Mouse (Mus musculus) gastrocnemius, adult 2 months (tissue): ENCODE results near the gene Lmod3. TPM values are rescaled to one million over a fixed set of nuclear protein-coding genes. Genes with fewer than 3 reads are reported as not detected.

Experiments used
- DNase-seq: peaks from one replicate; pipeline ENCODE4 v3.0.0; 2022
- H3K27ac ChIP-seq: fragments of 200-600 bp; 2 replicates; pipeline ENCODE4 v1.8.1; 2022; ENCODE audit warnings: mild to moderate bottlenecking
- H3K4me3 ChIP-seq: fragments of 200-600 bp; 2 replicates; pipeline ENCODE4 v1.8.1; 2022; ENCODE audit warnings: mild to moderate bottlenecking, moderate library complexity
- CTCF ChIP-seq: fragments of 200-600 bp; IDR thresholded peaks from 2 replicates; pipeline ENCODE4 v1.8.1; 2022; ENCODE audit warnings: antibody characterized with exemption, mild to moderate bottlenecking, moderate library complexity
- intact Hi-C: fragments of 180-260 bp; cut with DNase I; formaldehyde crosslinking; loops from one replicate; pipeline ENCODE4 v1.15.1; 2025
- long read RNA-seq, 2 experiments: library from polyadenylated mRNA; stranded (forward); transcript quantifications; one replicate each; pipeline ENCODE4 v2.0.0; 2021
- total RNA-seq, 2 experiments: library from RNA; stranded (reverse); gene quantifications; 2 replicates each; pipeline ENCODE4 v1.2.3; 2021

The Lmod3 gene
- 100 to 1,000 TPM in 1 of 2 experiments, 10 to 100 TPM in 1; 95.4 to 186 TPM for total RNA-seq
- long read RNA-seq, experiment 1, transcript Lmod3-201 (3 exons, 2,215 nt): major isoform, 151 of 209 reads
- long read RNA-seq, experiment 1, partial matches to known transcripts: 8 of 209 reads
- long read RNA-seq, experiment 1, other reads (novel, unspliced or antisense): 50 of 209 reads
- long read RNA-seq, experiment 2, transcript Lmod3-201 (3 exons, 2,215 nt): major isoform, 109 of 155 reads
- long read RNA-seq, experiment 2, partial matches to known transcripts: 5 of 155 reads
- long read RNA-seq, experiment 2, other reads (novel, unspliced or antisense): 41 of 155 reads

GRCm38 (mm10) chr6:97252711-97253221 is at the start of gene Lmod3:
Gene Lmod3, minus strand, starts transcription at chr6:97252759.
- intact Hi-C loops: loop anchor here (5.0 kb wide), 2 partner anchors 40 to 490 kb away; partner anchors contain the start of gene Arl6ip5
- H3K27ac ChIP-seq: peak within 1 kb of the TSS; percentile 88
- TF ChIP-seq CTCF: no peak
- peak within 1 kb of the TSS; percentile 72 for H3K4me3 ChIP-seq
- DNase-seq: peak; percentile 66

- intact Hi-C loops: no loop called here
- no peak overlapping the region for H3K27ac ChIP-seq
- no peak for DNase-seq
- no peak for TF ChIP-seq CTCF
- no peak overlapping the region for H3K4me3 ChIP-seq
These were observed 49.7 kb upstream of the Lmod3 start for GRCm38 (mm10) chr6:97302303-97302702.

- Histone ChIP-seq H3K4me3 (no peak overlapping the region), H3K27ac (no peak overlapping the region)
- DNase-seq: no peak
- intact Hi-C loops: no loop called here
- no peak for TF ChIP-seq CTCF
These were observed 48.1 kb upstream of the Lmod3 start for GRCm38 (mm10) chr6:97300659-97301058.

- no peak overlapping the region for H3K27ac ChIP-seq
- DNase-seq: no peak
- no peak for TF ChIP-seq CTCF
- no peak overlapping the region for H3K4me3 ChIP-seq
- intact Hi-C loops: no loop called here
These were observed 47.6 kb upstream of the Lmod3 start for GRCm38 (mm10) chr6:97300180-97300579.

GRCm38 (mm10) chr6:97297151-97297550 is 44.6 kb upstream of the Lmod3 start:
- no peak overlapping the region for H3K4me3 ChIP-seq
- intact Hi-C loops: no loop called here
- no peak for TF ChIP-seq CTCF
- no peak for DNase-seq
- H3K27ac ChIP-seq: no peak overlapping the region

GRCm38 (mm10) chr6:97295866-97296527 is 43.4 kb upstream of the Lmod3 start:
- no peak for TF ChIP-seq CTCF
- Histone ChIP-seq H3K4me3 (no peak overlapping the region), H3K27ac (no peak overlapping the region)
- intact Hi-C loops: no loop called here
- no peak for DNase-seq

- TF ChIP-seq CTCF: no peak
- Histone ChIP-seq H3K27ac (no peak overlapping the region), H3K4me3 (no peak overlapping the region)
- intact Hi-C loops: no loop called here
- no peak for DNase-seq
These were observed 42.9 kb upstream of the Lmod3 start for GRCm38 (mm10) chr6:97295416-97295815.

GRCm38 (mm10) chr6:97293667-97294569 is 41.4 kb upstream of the Lmod3 start:
- Histone ChIP-seq H3K27ac (no peak overlapping the region), H3K4me3 (no peak overlapping the region)
- no peak for TF ChIP-seq CTCF
- no peak for DNase-seq
- intact Hi-C loops: no loop called here

GRCm38 (mm10) chr6:97292894-97293293 is 40.3 kb upstream of the Lmod3 start:
- Histone ChIP-seq H3K27ac (no peak overlapping the region), H3K4me3 (no peak overlapping the region)
- intact Hi-C loops: no loop called here
- no peak for DNase-seq
- no peak for TF ChIP-seq CTCF

GRCm38 (mm10) chr6:97292096-97292495 is 39.5 kb upstream of the Lmod3 start:
- TF ChIP-seq CTCF: no peak
- Histone ChIP-seq H3K27ac (peak overlapping the region; percentile 46), H3K4me3 (no peak overlapping the region)
- no peak for DNase-seq
- intact Hi-C loops: no loop called here

GRCm38 (mm10) chr6:97291159-97291908 is 38.8 kb upstream of the Lmod3 start:
- Histone ChIP-seq H3K4me3 (peak overlapping the region; percentile 41), H3K27ac (peak overlapping the region; percentile 66)
- intact Hi-C loops: no loop called here
- DNase-seq: peak; percentile 28
- no peak for TF ChIP-seq CTCF

GRCm38 (mm10) chr6:97290687-97291086 is 38.1 kb upstream of the Lmod3 start:
- intact Hi-C loops: no loop called here
- no peak for DNase-seq
- Histone ChIP-seq H3K4me3 (peak overlapping the region; percentile 41; the same call in 1 of the 2 replicates), H3K27ac (peak overlapping the region; percentile 66)
- TF ChIP-seq CTCF: no peak
